Mouse (Mus musculus) heart, embryonic 12.5 days (tissue): ENCODE data around the gene Eif4a3. TPM values are rescaled to one million over a fixed set of nuclear protein-coding genes. Genes with fewer than 3 reads are reported as not detected.
"Not testable (repeated sequence)": the region's sequence is repeated elsewhere in the genome, so short reads cannot be mapped to it uniquely, and the experiment has no call there.

Source experiments
- ATAC-seq: fragments of 200-750 bp; cut with Nextera tagmentation; 2 replicates; pipeline ENCODE4 v1.8.0; 2017; ENCODE audit warnings: moderate TSS enrichment, moderate library complexity; ENCODE audit not compliant: insufficient number of reproducible peaks, low FRiP score
- H3K27ac ChIP-seq: fragments of 300-500 bp; sonication (generic); 2 replicates; pipeline ENCODE4 v1.5.1; 2016; ENCODE audit warnings: mild to moderate bottlenecking, moderate library complexity; ENCODE audit not compliant: poor library complexity, severe bottlenecking
- H3K27me3 ChIP-seq: fragments of 300-500 bp; sonication (generic); replicated peaks from 2 replicates; pipeline ENCODE4 v1.6.1; 2016; ENCODE audit warnings: mild to moderate bottlenecking, moderate library complexity
- H3K36me3 ChIP-seq: fragments of 300-500 bp; sonication (generic); 2 replicates; pipeline ENCODE4 v1.6.1; 2016; ENCODE audit warnings: mild to moderate bottlenecking, moderate library complexity
- H3K4me1 ChIP-seq: fragments of 300-500 bp; sonication (generic); replicated peaks from 2 replicates; pipeline ENCODE4 v1.6.1; 2016; ENCODE audit warnings: mild to moderate bottlenecking
- H3K4me2 ChIP-seq: fragments of 300-500 bp; sonication (generic); 2 replicates; pipeline ENCODE4 v1.6.1; 2016; ENCODE audit warnings: mild to moderate bottlenecking, moderate library complexity
- H3K4me3 ChIP-seq: fragments of 300-500 bp; sonication (generic); 2 replicates; pipeline ENCODE4 v1.5.1; 2016; ENCODE audit warnings: mild to moderate bottlenecking
- H3K9ac ChIP-seq: fragments of 300-500 bp; sonication (generic); 2 replicates; pipeline ENCODE4 v1.6.1; 2016; ENCODE audit warnings: mild to moderate bottlenecking, moderate library complexity
- H3K9me3 ChIP-seq: fragments of 300-500 bp; sonication (generic); replicated peaks from 2 replicates; pipeline ENCODE4 v1.6.1; 2016; ENCODE audit warnings: mild to moderate bottlenecking, moderate library complexity
- WGBS: fragments of 180-500 bp; shearing (Covaris S2); methylation state at CpG from one replicate; pipeline ENCODE4 v1.1.7; 2016; 5-methylcytosine and 5-hydroxymethylcytosine counted together
- polyA plus RNA-seq: library from polyadenylated mRNA; unstranded; fragments of >200 nt; fragmentation: Nextera tagmentation; extraction: Ambion mirVana; gene quantifications from 2 replicates; pipeline ENCODE4 v1.2.1, GENCODE M21; 2016

The Eif4a3 gene
- polyA plus RNA-seq, 1 experiment from 2014 or later, result 270 TPM

DNA sequence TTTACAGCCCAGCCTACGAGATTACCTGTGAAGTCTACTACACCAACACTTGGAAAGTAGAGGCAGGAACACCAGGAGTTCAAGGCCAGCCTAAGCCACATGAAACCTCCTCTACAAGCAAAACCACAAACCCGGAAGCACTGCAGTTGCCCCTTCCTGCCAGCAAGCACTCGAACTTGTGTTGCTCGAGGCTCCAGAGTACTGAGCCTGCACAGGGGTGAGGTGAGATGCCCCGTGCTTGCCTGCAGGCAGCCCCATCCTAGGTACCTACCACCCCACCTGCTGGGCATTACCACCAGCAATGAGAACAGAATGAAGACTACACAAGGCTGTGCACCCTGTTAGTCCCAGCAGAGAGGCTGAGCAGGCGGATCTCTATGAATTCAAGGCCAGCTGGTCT is 1.9 kb downstream of the Eif4a3 start:
- Histone ChIP-seq H3K27me3 (no peaks in the 10 kb centered on the region; the same call in 1 of the 2 replicates), H3K27ac (no peak overlapping the region), H3K9me3 (no peaks in the 10 kb centered on the region), H3K4me3 (peak overlapping the region; percentile 99), H3K4me1 (peaks cover 17% of the 10 kb centered on the region), H3K36me3 (peaks cover 52% of the 10 kb centered on the region), H3K4me2 (peak overlapping the region; percentile 95), H3K9ac (0 out of 2 replicates have a peak overlapping the region, but pooled peaks have one; percentile 47)
- 76% methylated on average over 6 of the region's 6 CpGs for WGBS
- ATAC-seq, result no peak

GRCm38 (mm10) chr11:119292861-119293260 is 7.0 kb downstream of the Eif4a3 start:
- H3K4me2 ChIP-seq, H3K27me3 ChIP-seq, H3K27ac ChIP-seq, H3K9me3 ChIP-seq, H3K9ac ChIP-seq, H3K4me3 ChIP-seq, ATAC-seq, H3K4me1 ChIP-seq: not testable (repeated sequence)
- peaks cover 96% of the 10 kb centered on the region for H3K36me3 ChIP-seq
- 95% methylated on average over 8 of the region's 8 CpGs for WGBS

- no peak for ATAC-seq
- Histone ChIP-seq H3K4me2 (no peak overlapping the region), H3K27ac (no peak overlapping the region; the same call in 1 of the 2 replicates), H3K4me1 (peaks cover 21% of the 10 kb centered on the region), H3K9me3 (no peaks in the 10 kb centered on the region), H3K27me3 (no peaks in the 10 kb centered on the region), H3K9ac (no peak overlapping the region), H3K4me3 (no peak overlapping the region), H3K36me3 (peaks cover 84% of the 10 kb centered on the region)
- WGBS, result 88% methylated on average over 20 of the region's 20 CpGs
These were observed 12.5 kb downstream of the Eif4a3 start for GRCm38 (mm10) chr11:119287207-119287992.

DNA sequence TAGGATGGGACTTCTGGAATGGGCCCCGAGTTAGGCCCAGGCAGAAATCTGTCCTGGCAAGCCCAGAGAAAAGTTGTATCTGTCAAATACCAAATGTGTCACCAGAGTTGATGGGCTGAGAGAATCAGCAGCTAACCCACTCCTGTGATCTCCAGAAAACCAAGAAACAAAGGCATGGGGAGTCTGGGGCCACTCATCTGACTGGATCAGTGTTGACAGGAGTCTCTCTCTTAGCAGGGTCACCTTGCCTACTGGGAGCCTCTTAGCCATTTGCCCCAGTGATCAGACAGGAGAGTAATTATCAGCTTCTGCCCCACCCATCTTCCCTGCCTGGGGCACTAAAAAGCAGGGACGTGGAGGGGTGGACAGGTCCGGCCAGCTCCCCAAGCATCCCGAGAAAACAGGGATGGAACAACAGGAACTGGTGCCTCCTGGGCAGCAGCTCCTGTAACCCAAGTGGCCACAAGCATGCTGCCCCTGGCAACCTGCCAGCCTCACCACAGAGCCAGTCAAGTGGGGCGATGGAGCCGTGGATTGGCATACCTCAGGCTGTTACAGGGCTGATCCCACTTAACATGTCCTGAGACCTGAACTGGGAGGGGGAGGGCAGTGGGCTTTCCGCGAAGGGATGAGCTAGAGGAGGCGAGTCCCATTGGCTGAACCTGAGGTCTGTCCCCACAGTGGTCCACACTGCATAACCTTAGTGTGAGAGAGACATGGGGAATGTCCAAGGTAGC is 13.9 kb downstream of the Eif4a3 start:
- Histone ChIP-seq H3K27ac (peak overlapping the region; percentile 82), H3K36me3 (peaks cover 82% of the 10 kb centered on the region), H3K4me3 (no peak overlapping the region), H3K4me1 (peaks cover 21% of the 10 kb centered on the region), H3K27me3 (no peaks in the 10 kb centered on the region), H3K9me3 (no peaks in the 10 kb centered on the region), H3K9ac (no peak overlapping the region), H3K4me2 (0 out of 2 replicates have a peak overlapping the region, but pooled peaks have one; percentile 1)
- peak; percentile 49 for ATAC-seq
- 35% methylated on average over 9 of the region's 9 CpGs for WGBS

GRCm38 (mm10) chr11:119281030-119281429 is 18.9 kb downstream of the Eif4a3 start:
- Histone ChIP-seq H3K4me2 (no peak overlapping the region), H3K27me3 (no peaks in the 10 kb centered on the region), H3K9me3 (no peaks in the 10 kb centered on the region), H3K27ac (no peak overlapping the region), H3K4me1 (peaks cover 10% of the 10 kb centered on the region), H3K36me3 (peaks cover 73% of the 10 kb centered on the region), H3K9ac (no peak overlapping the region), H3K4me3 (no peak overlapping the region)
- 82% methylated on average over 15 of the region's 15 CpGs for WGBS
- ATAC-seq, result no peak

GRCm38 (mm10) chr11:119273186-119273930 is 26.5 kb downstream of the Eif4a3 start:
- Histone ChIP-seq H3K4me3 (no peak overlapping the region), H3K4me2 (no peak overlapping the region), H3K4me1 (peaks cover 19% of the 10 kb centered on the region), H3K27me3 (no peaks in the 10 kb centered on the region), H3K27ac (no peak overlapping the region), H3K36me3 (peaks cover 66% of the 10 kb centered on the region), H3K9me3 (no peaks in the 10 kb centered on the region), H3K9ac (no peak overlapping the region)
- 84% methylated on average over 8 of the region's 8 CpGs for WGBS
- ATAC-seq, result no peak

GRCm38 (mm10) chr11:119272492-119272891 is 27.4 kb downstream of the Eif4a3 start:
- ATAC-seq, result not testable (repeated sequence)

GRCm38 (mm10) chr11:119268557-119269195 is 31.2 kb downstream of the Eif4a3 start:
- peak overlapping the region; percentile 98 for H3K4me2 ChIP-seq
- no peak overlapping the region for H3K27ac ChIP-seq
- ATAC-seq, result no peak
- peak overlapping the region; percentile 91 for H3K9ac ChIP-seq
- H3K36me3 ChIP-seq, result peaks cover 33% of the 10 kb centered on the region
- no peaks in the 10 kb centered on the region for H3K9me3 ChIP-seq
- no peaks in the 10 kb centered on the region for H3K27me3 ChIP-seq
- H3K4me3 ChIP-seq, result peak overlapping the region; percentile 86
- H3K4me1 ChIP-seq, result peaks cover 22% of the 10 kb centered on the region
- 79% methylated on average over 16 of the region's 16 CpGs for WGBS

More at GRCm38 (mm10) chr11:119272492-119272891, 27.4 kb downstream of the Eif4a3 start:
- H3K9ac ChIP-seq, H3K4me3 ChIP-seq, H3K27ac ChIP-seq, H3K4me2 ChIP-seq, H3K9me3 ChIP-seq, H3K27me3 ChIP-seq: not testable (repeated sequence)
- peaks cover 58% of the 10 kb centered on the region for H3K36me3 ChIP-seq
- H3K4me1 ChIP-seq, result peaks cover 22% of the 10 kb centered on the region
- WGBS, result 72% methylated on average over 3 of the region's 3 CpGs

- H3K4me1 ChIP-seq, result peaks cover 22% of the 10 kb centered on the region
- H3K36me3 ChIP-seq, result peaks cover 26% of the 10 kb centered on the region
- H3K27me3 ChIP-seq, result no peaks in the 10 kb centered on the region
- no peaks in the 10 kb centered on the region for H3K9me3 ChIP-seq
- peak within 1 kb of the TSS; percentile 44; the same call in 1 of the 2 replicates for H3K27ac ChIP-seq
- 4% methylated on average over 52 of the region's 52 CpGs for WGBS
- H3K4me3 ChIP-seq, result peak within 1 kb of the TSS; percentile 86
- peak; percentile 89 for ATAC-seq
- peak within 1 kb of the TSS; percentile 91 for H3K9ac ChIP-seq
- H3K4me2 ChIP-seq, result peak within 1 kb of the TSS; percentile 98
These were observed 31.9 kb downstream of the Eif4a3 start, which contains the start of gene Gaa for GRCm38 (mm10) chr11:119267768-119268556. Gene Gaa (plus strand): TSS chr11:119267887.

- ATAC-seq, result peak; percentile 20; the same call in 1 of the 2 replicates
- no peak overlapping the region for H3K9ac ChIP-seq
These were observed 32.6 kb downstream of the Eif4a3 start for GRCm38 (mm10) chr11:119267241-119267674.

More at GRCm38 (mm10) chr11:119267241-119267674, 32.6 kb downstream of the Eif4a3 start:
- peak overlapping the region; percentile 86; the same call in 1 of the 2 replicates for H3K4me3 ChIP-seq
- peaks cover 19% of the 10 kb centered on the region for H3K36me3 ChIP-seq
- peaks cover 22% of the 10 kb centered on the region for H3K4me1 ChIP-seq
- no peaks in the 10 kb centered on the region for H3K27me3 ChIP-seq
- H3K9me3 ChIP-seq, result no peaks in the 10 kb centered on the region
- 54% methylated on average over 6 of the region's 6 CpGs for WGBS
- H3K4me2 ChIP-seq, result peak overlapping the region; percentile 98
- no peak overlapping the region for H3K27ac ChIP-seq
